In genomic region chr9:47401511-47401910, GRCm38 (mm10) we compare ENCODE assay signal across 21 mouse cellular contexts.
A peak's percentile ranks its signal among the peaks of the same experiment; 100 is the strongest.
DNase-seq lines count a peak whose midpoint lies in the region; ATAC-seq lines count a peak whose summit lies in the region.
"Had no signal": no experiment of that assay in that cellular context is flagged by ENCODE, and none has a peak within 500 bp of the region (broad histone marks: within the 10 kb centered on the region; RNA-seq: fewer than 3 reads in every experiment).

No protein-coding gene starts in this region.

- ATAC-seq in frontal cortex, adult (ENCODE audit: low TSS enrichment) = peak; percentile 92
- ATAC-seq: activated CD4-positive, CD25-positive, alpha-beta regulatory T cell, adult 4 months; CD4-positive, CD25-positive, alpha-beta regulatory T cell, adult 4 months; forebrain, embryonic 14.5 days; forebrain, embryonic 16.5 days; Patski had no signal

- DNase-seq in frontal cortex, postnatal 10 days (ENCODE audit: low spot score in 2 of 2) = no peak
- peak; percentile 24 to 31 for DNase-seq in frontal cortex, postnatal 36 days (ENCODE audit: low spot score in 2 of 2)
- no peak for DNase-seq in frontal cortex, postnatal 14 days (ENCODE audit: low spot score in 2 of 2)
- DNase-seq in brain, adult 2 months (ENCODE audit: low read depth, low spot score) = peak; percentile 53
- DNase-seq: adrenal gland, adult 8-10 months; adrenal gland, postnatal 14 days; adrenal gland, postnatal 36 days; B cell, adult 2 months; cerebellum, adult 11 months; cerebellum, adult 18-20 months; cerebellum, adult 8-10 months; cerebellum, adult 9-11 months; cerebellum, postnatal 14 days; cerebellum, postnatal 36 days; embryo, embryonic 11 days had no signal

Comparison
In these comparisons a context has a peak if more than half of its experiments do, and no peak if none do; other contexts are left out.
1. DNase-seq: peak in frontal cortex, postnatal 36 days (2 of 2) and brain, adult 2 months (single experiment); none in frontal cortex, postnatal 10 days (0 of 2) and frontal cortex, postnatal 14 days (0 of 2).